Mouse (Mus musculus) frontal cortex, postnatal 14 days (tissue): Measurements from ENCODE around the gene Terf2ip.

Source experiments
- DNase-seq, 2 experiments: peaks; one replicate each; pipeline ENCODE4 v3.0.0; 2022; ENCODE audit warnings: low spot score in 2 of 2

Gene Terf2ip

GRCm38 (mm10) chr8:112009558-112009957 is 1.6 kb upstream of the Terf2ip start:
- no peak for DNase-seq

GRCm38 (mm10) chr8:112011816-112012242 is 631 bp downstream of the Terf2ip start:
- DNase-seq, result no peak

GRCm38 (mm10) chr8:112014936-112015335 is 3.7 kb downstream of the Terf2ip start, which contains the start of gene Gm6793:
Gene Gm6793, minus strand, starts transcription at chr8:112015036.
- DNase-seq, result no peak

- DNase-seq, result no peak
Observed at GRCm38 (mm10) chr8:112029455-112029854, 18.3 kb downstream of the Terf2ip start.

GRCm38 (mm10) chr8:112030663-112031062 is 19.5 kb downstream of the Terf2ip start:
- DNase-seq, result no peak

- DNase-seq, result no peak
Observed at GRCm38 (mm10) chr8:112033071-112033470, 21.9 kb downstream of the Terf2ip start.

GRCm38 (mm10) chr8:112034603-112035002 is 23.4 kb downstream of the Terf2ip start:
- no peak for DNase-seq

GRCm38 (mm10) chr8:112037521-112037920 is 26.3 kb downstream of the Terf2ip start:
- DNase-seq, result no peak

GRCm38 (mm10) chr8:112045182-112045581 is 34.0 kb downstream of the Terf2ip start:
- no peak for DNase-seq

- peak; percentile 70 to 87 for DNase-seq
Observed at GRCm38 (mm10) chr8:112045896-112046295, 34.7 kb downstream of the Terf2ip start.

GRCm38 (mm10) chr8:112048293-112048692 is 37.1 kb downstream of the Terf2ip start:
- no peak for DNase-seq

- no peak for DNase-seq
Observed at GRCm38 (mm10) chr8:112049984-112050383, 38.8 kb downstream of the Terf2ip start.

- no peak for DNase-seq
Observed at GRCm38 (mm10) chr8:112051537-112051936, 40.3 kb downstream of the Terf2ip start.

- no peak for DNase-seq
Observed at GRCm38 (mm10) chr8:112054456-112054855, 43.3 kb downstream of the Terf2ip start.

- DNase-seq, result no peak
Observed at GRCm38 (mm10) chr8:112061372-112061771, 50.2 kb downstream of the Terf2ip start.
